Mouse (Mus musculus) liver, postnatal 0 days (tissue): ENCODE data around the gene Nkapd1. TPM values are rescaled to one million over a fixed set of nuclear protein-coding genes. Genes with fewer than 3 reads are reported as not detected.

Experiments
- ATAC-seq: fragments of 200-750 bp; cut with Nextera tagmentation; 2 replicates; pipeline ENCODE4 v1.8.0; 2017; ENCODE audit warnings: mild to moderate bottlenecking, moderate library complexity
- DNase-seq: peaks from one replicate; pipeline ENCODE4 v3.0.0-alpha.2; 2016
- H3K27ac ChIP-seq: fragments of 300-500 bp; sonication (generic); 2 replicates; pipeline ENCODE4 v1.5.1; 2014; ENCODE audit warnings: antibody characterized with exemption, moderate library complexity, mild to moderate bottlenecking, low read depth
- H3K27me3 ChIP-seq: fragments of 300-500 bp; sonication (generic); 2 replicates; pipeline ENCODE4 v1.6.1; 2014; ENCODE audit warnings: low read length, control low read depth, mixed read lengths; ENCODE audit not compliant: insufficient read depth
- H3K36me3 ChIP-seq: fragments of 300-500 bp; sonication (generic); replicated peaks from 2 replicates; pipeline ENCODE4 v1.6.1; 2014; ENCODE audit warnings: mild to moderate bottlenecking, control low read depth, low read length, moderate library complexity, mixed read lengths; ENCODE audit not compliant: insufficient read depth
- H3K4me1 ChIP-seq: fragments of 300-500 bp; sonication (generic); 2 replicates; pipeline ENCODE4 v1.6.1; 2014; ENCODE audit warnings: antibody characterized with exemption, mild to moderate bottlenecking, control low read depth; ENCODE audit not compliant: insufficient read depth
- H3K4me2 ChIP-seq: fragments of 300-500 bp; sonication (generic); 2 replicates; pipeline ENCODE4 v1.6.1; 2014; ENCODE audit warnings: low read depth, mild to moderate bottlenecking, low read length, moderate library complexity, mixed read lengths
- H3K4me3 ChIP-seq: fragments of 300-500 bp; sonication (generic); 2 replicates; pipeline ENCODE4 v1.5.1; 2014; ENCODE audit warnings: low read depth, low read length
- H3K9ac ChIP-seq: fragments of 300-500 bp; sonication (generic); replicated peaks from 2 replicates; pipeline ENCODE4 v1.6.1; 2014; ENCODE audit warnings: mild to moderate bottlenecking, moderate library complexity
- H3K9me3 ChIP-seq: fragments of 300-500 bp; sonication (generic); 2 replicates; pipeline ENCODE4 v1.6.1; 2016; ENCODE audit warnings: mild to moderate bottlenecking, control low read depth, low read length, mixed read lengths
- CTCF ChIP-seq: sonication (generic); IDR thresholded peaks from 2 replicates; pipeline ENCODE4 v1.5.1; 2016; ENCODE audit warnings: antibody characterized with exemption, low read depth
- EP300 ChIP-seq: IDR thresholded peaks from 2 replicates; pipeline ENCODE4 v1.6.1; 2016; ENCODE audit warnings: antibody characterized with exemption, low read depth, mild to moderate bottlenecking
- whole genome bisulfite sequencing: fragments of 180-500 bp; shearing (Covaris S2); extraction: QIAGEN DNeasy Blood & Tissue Kit; methylation state at CpG from one replicate; pipeline ENCODE4 v1.1.7; 2014; ENCODE audit not compliant: insufficient replicate concordance; 5-methylcytosine and 5-hydroxymethylcytosine counted together
- polyA plus RNA-seq: library from polyadenylated mRNA; unstranded; fragments of >200 nt; fragmentation: Nextera tagmentation; extraction: Ambion mirVana; gene quantifications from 2 replicates; pipeline ENCODE4 v1.2.1, GENCODE M21; 2015

The Nkapd1 gene
- polyA plus RNA-seq, 1 experiment from 2014 or later, result 8.3 TPM

DNA sequence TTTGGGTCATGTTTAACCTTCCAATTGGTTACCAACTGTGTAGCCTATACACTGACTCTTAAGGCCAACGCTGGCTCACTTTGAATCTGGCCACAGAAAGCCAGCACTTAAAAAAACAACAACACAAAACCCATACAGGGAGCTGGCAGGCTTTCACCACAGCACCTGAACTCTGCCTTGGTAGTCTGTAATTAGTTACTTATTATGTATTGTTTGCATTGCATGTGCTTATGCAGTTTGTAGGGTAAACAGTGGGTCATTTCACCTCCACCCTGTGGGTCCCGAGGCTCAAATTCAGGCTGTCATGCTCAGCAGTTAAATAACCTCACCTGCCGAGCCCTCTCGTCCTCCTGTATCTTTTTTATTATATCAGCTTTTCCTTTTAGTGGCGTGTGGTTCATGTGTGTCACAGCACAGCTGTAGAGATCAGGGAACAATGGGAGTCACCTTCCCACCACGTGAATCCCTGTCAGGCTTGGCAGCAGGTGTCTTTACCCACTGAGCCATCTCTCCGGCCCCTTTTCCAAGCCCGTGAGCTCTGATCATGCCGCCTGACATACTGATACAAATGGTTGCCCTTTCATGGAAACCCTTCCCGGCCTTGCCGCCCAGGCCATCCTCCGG lies 22.4 kb downstream of the Nkapd1 start:
- no peaks in the 10 kb centered on the region for H3K27me3 ChIP-seq
- no peak overlapping the region for H3K9ac ChIP-seq
- peak; percentile 91 for ATAC-seq
- 61% methylated on average over 12 of the region's 12 CpGs for WGBS
- peaks cover 10% of the 10 kb centered on the region for H3K4me1 ChIP-seq
- H3K4me3 ChIP-seq, result no peak overlapping the region
- H3K4me2 ChIP-seq, result no peak overlapping the region
- peaks cover 45% of the 10 kb centered on the region for H3K36me3 ChIP-seq
- peak overlapping the region; percentile 75 for H3K27ac ChIP-seq
- 0 out of 2 replicates have a peak, but pooled peaks have one; percentile 12 for TF ChIP-seq EP300
- no peak for TF ChIP-seq CTCF
- peak; percentile 34 for DNase-seq
- H3K9me3 ChIP-seq, result no peaks in the 10 kb centered on the region

DNA sequence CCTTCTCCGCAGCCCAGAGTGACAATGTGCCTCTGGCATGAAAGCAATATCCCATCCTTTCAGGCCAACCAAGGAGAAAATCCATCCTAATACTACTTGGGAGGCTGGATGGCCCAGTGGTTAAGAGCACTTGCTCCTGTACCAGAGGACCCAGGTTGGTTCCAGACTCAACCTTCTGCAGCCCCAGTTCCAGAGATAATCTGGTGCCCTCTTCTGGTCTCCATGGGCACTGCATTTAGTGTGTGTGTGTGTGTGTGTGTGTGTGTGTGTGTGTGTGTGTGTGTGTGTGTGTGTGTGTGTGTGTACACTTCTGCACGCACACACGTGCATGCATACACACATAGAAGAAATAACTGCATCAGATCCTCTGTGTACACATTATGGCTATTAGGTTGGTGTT lies 23.7 kb downstream of the Nkapd1 start:
- H3K36me3 ChIP-seq, result peaks cover 34% of the 10 kb centered on the region
- no peaks in the 10 kb centered on the region for H3K9me3 ChIP-seq
- 71% methylated on average over 3 of the region's 3 CpGs for WGBS
- ATAC-seq (0 out of 2 replicates have a peak, but pooled peaks have one; percentile 12), DNase-seq (peak; percentile 66)
- no peaks in the 10 kb centered on the region for H3K27me3 ChIP-seq
- no peak overlapping the region for H3K4me3 ChIP-seq
- peaks cover 10% of the 10 kb centered on the region for H3K4me1 ChIP-seq
- no peak overlapping the region for H3K4me2 ChIP-seq
- H3K9ac ChIP-seq, result no peak overlapping the region
- no peak overlapping the region for H3K27ac ChIP-seq
- TF ChIP-seq CTCF, result peak; percentile 82
- no peak for TF ChIP-seq EP300

DNA sequence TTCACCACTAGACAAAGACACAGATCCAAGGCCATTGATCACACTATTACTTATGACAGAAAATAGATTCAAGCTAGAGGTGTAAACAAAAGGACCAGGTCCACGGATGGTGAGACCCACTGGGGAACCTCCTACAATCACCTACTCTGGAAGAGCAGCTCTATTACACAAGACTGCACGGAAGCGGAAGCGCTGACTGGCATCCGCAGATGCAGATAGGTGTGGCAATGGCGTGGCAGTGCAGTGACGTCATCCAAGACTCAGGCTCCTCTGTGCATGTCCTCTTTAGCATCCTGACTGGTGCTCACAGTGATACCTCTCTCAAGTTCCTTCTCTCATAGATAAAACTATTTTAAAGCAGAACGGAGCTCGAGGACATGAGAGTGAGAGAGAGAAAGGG lies 24.3 kb downstream of the Nkapd1 start:
- DNase-seq (peak; percentile 55), ATAC-seq (no peak)
- Histone ChIP-seq H3K27me3 (no peaks in the 10 kb centered on the region), H3K4me2 (no peak overlapping the region), H3K4me3 (no peak overlapping the region), H3K4me1 (peaks cover 10% of the 10 kb centered on the region), H3K9me3 (no peaks in the 10 kb centered on the region), H3K9ac (no peak overlapping the region), H3K36me3 (peaks cover 28% of the 10 kb centered on the region), H3K27ac (peak overlapping the region; percentile 67)
- WGBS, result 76% methylated on average over 9 of the region's 9 CpGs
- TF ChIP-seq EP300 (no peak), CTCF (no peak)

DNA sequence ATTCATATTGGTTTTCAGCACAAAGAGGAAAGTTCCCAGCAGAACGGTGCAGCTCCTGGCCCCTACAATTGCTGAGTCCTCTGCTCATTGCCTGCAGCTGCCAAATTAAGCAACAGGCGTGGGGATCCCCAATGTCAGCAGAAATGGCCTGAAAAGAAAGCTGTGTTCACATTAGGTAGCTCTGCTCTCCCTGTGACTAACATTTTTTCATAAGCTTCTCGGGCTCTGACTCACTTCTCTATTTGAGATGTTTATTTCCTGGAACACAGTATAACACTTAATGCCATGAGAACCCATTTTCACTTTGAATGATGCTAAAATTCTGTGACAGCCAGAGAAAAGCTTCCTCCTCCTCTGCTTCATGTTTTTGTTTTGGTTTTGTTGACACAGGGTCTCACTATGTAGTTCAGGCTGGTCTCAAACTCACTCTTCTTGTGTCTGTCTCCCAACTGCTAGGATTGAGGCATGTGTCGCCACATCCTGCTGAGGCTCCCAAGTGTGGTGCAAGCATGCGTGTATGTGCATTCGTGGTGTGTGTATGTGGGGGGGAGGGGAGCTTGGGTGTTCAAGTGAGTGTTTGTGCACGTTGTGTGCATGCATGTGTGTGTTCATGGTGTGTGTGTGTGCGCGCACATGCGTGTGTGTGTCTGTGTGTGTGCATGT lies 26.3 kb downstream of the Nkapd1 start:
- Histone ChIP-seq H3K9ac (no peak overlapping the region; the same call in 1 of the 2 replicates), H3K36me3 (peaks cover 9% of the 10 kb centered on the region), H3K4me1 (peaks cover 13% of the 10 kb centered on the region), H3K27ac (peak overlapping the region; percentile 67), H3K4me2 (no peak overlapping the region), H3K4me3 (no peak overlapping the region), H3K9me3 (no peaks in the 10 kb centered on the region), H3K27me3 (no peaks in the 10 kb centered on the region)
- ATAC-seq (no peak), DNase-seq (peak; percentile 37)
- TF ChIP-seq CTCF, result no peak
- no peak for TF ChIP-seq EP300
- 52% methylated on average over 10 of the region's 10 CpGs for WGBS

DNA sequence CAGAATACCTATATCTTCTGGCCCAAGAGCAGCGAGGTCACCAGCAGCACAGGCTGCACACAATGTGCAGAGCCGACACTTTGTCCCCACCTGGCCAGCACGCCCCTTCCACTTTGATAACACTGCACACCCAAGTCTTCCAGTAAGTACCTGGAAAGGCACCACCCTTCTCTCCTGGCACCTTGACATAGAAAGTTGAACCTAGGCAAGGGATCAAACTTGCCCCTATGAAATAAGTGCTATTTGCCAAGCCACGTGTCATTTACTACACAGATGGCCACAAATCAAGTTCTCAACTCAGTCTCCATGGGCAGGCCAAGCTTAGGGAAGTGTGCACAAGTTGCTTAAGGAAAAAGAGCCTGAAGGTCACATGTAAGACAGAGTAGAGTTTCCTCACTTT lies 30.3 kb downstream of the Nkapd1 start:
- Histone ChIP-seq H3K9ac (0 out of 2 replicates have a peak overlapping the region, but pooled peaks have one; percentile 6), H3K4me1 (peaks cover 10% of the 10 kb centered on the region), H3K27ac (no peak overlapping the region), H3K4me2 (no peak overlapping the region), H3K9me3 (no peaks in the 10 kb centered on the region), H3K36me3 (no peaks in the 10 kb centered on the region), H3K4me3 (no peak overlapping the region), H3K27me3 (no peaks in the 10 kb centered on the region)
- no peak for ATAC-seq
- 55% methylated on average over 4 of the region's 4 CpGs for WGBS
- DNase-seq, result no peak
- TF ChIP-seq EP300, result no peak
- TF ChIP-seq CTCF, result no peak

DNA sequence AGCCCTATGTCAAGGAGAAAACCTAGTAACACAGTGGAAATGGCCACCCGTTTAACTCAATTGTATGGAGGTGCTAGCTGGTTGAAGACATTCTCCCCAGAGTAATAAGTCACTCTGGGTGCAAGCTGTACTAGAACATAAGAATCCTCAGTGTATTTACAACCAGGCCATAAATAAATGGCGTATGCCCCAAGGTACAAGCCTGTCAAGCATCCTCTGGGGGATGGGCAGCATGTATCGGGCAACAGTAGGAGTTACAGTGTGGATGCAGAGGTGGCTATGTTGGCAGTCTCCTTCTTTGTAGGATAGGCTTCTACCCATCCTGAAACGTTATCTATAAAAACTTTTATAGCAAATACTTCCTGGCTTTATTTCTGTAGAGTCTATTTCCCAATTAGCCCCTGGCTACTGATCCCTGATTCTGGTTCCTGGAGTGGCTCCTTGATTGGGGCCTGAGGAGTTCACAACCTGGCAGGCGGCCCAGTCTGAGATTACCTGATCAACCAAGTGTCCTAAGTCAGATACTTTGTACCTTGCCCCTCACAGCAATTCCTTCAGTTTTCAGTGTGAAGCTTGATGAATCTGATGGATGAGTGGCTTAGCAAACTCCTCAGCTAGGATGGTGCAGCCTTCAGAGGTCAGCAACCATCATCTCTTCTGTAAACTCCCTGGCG lies 32.0 kb downstream of the Nkapd1 start:
- H3K4me3 ChIP-seq, result no peak overlapping the region
- no peak overlapping the region for H3K4me2 ChIP-seq
- H3K27me3 ChIP-seq, result no peaks in the 10 kb centered on the region
- no peak for DNase-seq
- no peak for TF ChIP-seq EP300
- no peak for TF ChIP-seq CTCF
- H3K9ac ChIP-seq, result no peak overlapping the region
- no peak for ATAC-seq
- no peaks in the 10 kb centered on the region for H3K9me3 ChIP-seq
- H3K36me3 ChIP-seq, result no peaks in the 10 kb centered on the region
- WGBS, result 78% methylated on average over 6 of the region's 6 CpGs
- H3K27ac ChIP-seq, result no peak overlapping the region
- H3K4me1 ChIP-seq, result 0 out of 2 replicates have a peak, but pooled peaks cover 3% of the 10 kb centered on the region
